Mouse (Mus musculus) limb, embryonic 11.5 days (tissue): ENCODE measurements around the gene Pcyt2. TPM values are rescaled to one million over a fixed set of nuclear protein-coding genes. Genes with fewer than 3 reads are reported as not detected.

Experiments
- ATAC-seq: fragments of 200-750 bp; cut with Nextera tagmentation; 2 replicates; pipeline ENCODE4 v1.8.0; 2017; ENCODE audit warnings: low read depth; ENCODE audit not compliant: insufficient number of reproducible peaks, low FRiP score, low TSS enrichment
- DNase-seq: peaks from one replicate; pipeline ENCODE4 v3.0.0-alpha.2; 2015; ENCODE audit warnings: low spot score
- H3K27ac ChIP-seq: fragments of 300-500 bp; sonication (generic); replicated peaks from 2 replicates; pipeline ENCODE4 v1.5.1; 2014; ENCODE audit warnings: low read depth, mild to moderate bottlenecking, low read length
- H3K27me3 ChIP-seq: fragments of 300-500 bp; sonication (generic); 2 replicates; pipeline ENCODE4 v1.6.1; 2014; ENCODE audit warnings: mild to moderate bottlenecking, low read length, mixed read lengths; ENCODE audit not compliant: control insufficient read depth, insufficient read depth
- H3K36me3 ChIP-seq: fragments of 300-500 bp; sonication (generic); 2 replicates; pipeline ENCODE4 v1.6.1; 2014; ENCODE audit warnings: mild to moderate bottlenecking, low read length, moderate library complexity, mixed read lengths; ENCODE audit not compliant: control insufficient read depth, insufficient read depth
- H3K4me1 ChIP-seq: fragments of 300-500 bp; sonication (generic); 2 replicates; pipeline ENCODE4 v1.6.1; 2014; ENCODE audit warnings: low read length, mixed read lengths; ENCODE audit not compliant: control insufficient read depth, insufficient read depth
- H3K4me2 ChIP-seq: fragments of 300-500 bp; sonication (generic); 2 replicates; pipeline ENCODE4 v1.6.1; 2014; ENCODE audit warnings: low read depth, mild to moderate bottlenecking, moderate library complexity; ENCODE audit not compliant: severe bottlenecking
- H3K4me3 ChIP-seq: fragments of 300-500 bp; sonication (generic); 2 replicates; pipeline ENCODE4 v1.5.1; 2014; ENCODE audit warnings: low read depth, low read length
- H3K9ac ChIP-seq: fragments of 300-500 bp; sonication (generic); 2 replicates; pipeline ENCODE4 v1.6.1; 2014; ENCODE audit warnings: mild to moderate bottlenecking, low read length
- H3K9me3 ChIP-seq: fragments of 300-500 bp; sonication (generic); 2 replicates; pipeline ENCODE4 v1.6.1; 2016; ENCODE audit warnings: low read length; ENCODE audit not compliant: control insufficient read depth
- WGBS: fragments of 180-500 bp; shearing (Covaris S2); extraction: QIAGEN DNeasy Blood & Tissue Kit; methylation state at CpG from one replicate; pipeline ENCODE4 v1.1.7; 2014; 5-methylcytosine and 5-hydroxymethylcytosine counted together
- polyA plus RNA-seq: library from polyadenylated mRNA; unstranded; fragments of >200 nt; fragmentation: Nextera tagmentation; extraction: Ambion mirVana; gene quantifications from 2 replicates; pipeline ENCODE4 v1.2.1, GENCODE M21; 2014

Pcyt2 gene
- polyA plus RNA-seq, 1 experiment from 2014 or later: 105 TPM

- H3K27ac ChIP-seq: peak overlapping the region; percentile 78
- H3K4me2 ChIP-seq: peak overlapping the region; percentile 96
- ATAC-seq (no peak), DNase-seq (no peak)
- H3K9ac ChIP-seq: peak overlapping the region; percentile 96
- peaks cover 12% of the 10 kb centered on the region for H3K4me1 ChIP-seq
- peak overlapping the region; percentile 85 for H3K4me3 ChIP-seq
- H3K36me3 ChIP-seq: peaks cover 31% of the 10 kb centered on the region
- WGBS: 81% methylated on average over 8 of the region's 8 CpGs
- H3K9me3 ChIP-seq: peaks cover 2% of the 10 kb centered on the region; the same call in 1 of the 2 replicates
- H3K27me3 ChIP-seq: no peaks in the 10 kb centered on the region
Measured at GRCm38 (mm10) chr11:120582268-120582981, 35.3 kb downstream of the Pcyt2 start.

GRCm38 (mm10) chr11:120581490-120582267, 36.1 kb downstream of the Pcyt2 start, which contains the start of gene Arhgdia:
Gene Arhgdia (minus strand): TSS chr11:120581624.
- peak within 1 kb of the TSS; percentile 85 for H3K4me3 ChIP-seq
- peak within 1 kb of the TSS; percentile 96 for H3K4me2 ChIP-seq
- peak within 1 kb of the TSS; percentile 96 for H3K9ac ChIP-seq
- H3K4me1 ChIP-seq: peaks cover 12% of the 10 kb centered on the region
- DNase-seq: peak; percentile 90
- H3K27ac ChIP-seq: peak within 1 kb of the TSS; percentile 78
- peaks cover 32% of the 10 kb centered on the region for H3K36me3 ChIP-seq
- ATAC-seq: no peak; the same call in 1 of the 2 replicates
- 5% methylated on average over 73 of the region's 75 CpGs for WGBS
- H3K9me3 ChIP-seq: peaks cover 2% of the 10 kb centered on the region; the same call in 1 of the 2 replicates
- H3K27me3 ChIP-seq: no peaks in the 10 kb centered on the region

DNA sequence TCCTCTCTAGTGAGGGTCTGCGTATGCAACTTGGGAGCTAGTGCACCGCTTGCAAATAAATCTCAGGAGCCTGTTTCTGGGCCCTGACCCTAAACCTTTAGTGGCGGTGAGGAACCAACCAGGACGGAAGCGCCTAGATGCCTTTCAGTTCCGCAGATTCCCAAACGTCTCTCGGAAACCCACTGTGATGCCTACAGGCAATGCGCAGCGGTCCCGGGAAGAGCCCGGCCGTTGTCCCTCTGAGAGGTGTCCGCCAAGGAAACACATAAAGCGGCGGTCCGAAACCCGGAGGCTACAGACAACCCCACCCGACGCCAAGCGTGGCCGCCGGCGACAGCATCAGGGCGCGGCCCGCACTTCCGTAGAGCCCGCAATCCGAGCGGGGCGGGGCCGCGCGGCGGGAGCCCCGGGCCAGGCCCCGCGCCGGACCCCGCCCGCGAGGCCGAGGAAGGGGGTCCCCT, 36.8 kb downstream of the Pcyt2 start:
- WGBS: under 1% methylated on average over 43 of the region's 44 CpGs
- peak; percentile 50 for DNase-seq
- Histone ChIP-seq H3K27me3 (no peaks in the 10 kb centered on the region), H3K9ac (peak overlapping the region; percentile 96), H3K9me3 (peaks cover 2% of the 10 kb centered on the region; the same call in 1 of the 2 replicates), H3K36me3 (peaks cover 30% of the 10 kb centered on the region), H3K4me1 (peaks cover 12% of the 10 kb centered on the region), H3K27ac (peak overlapping the region; percentile 78), H3K4me3 (peak overlapping the region; percentile 85), H3K4me2 (peak overlapping the region; percentile 96)
- ATAC-seq: no peak; the same call in 1 of the 2 replicates

DNA sequence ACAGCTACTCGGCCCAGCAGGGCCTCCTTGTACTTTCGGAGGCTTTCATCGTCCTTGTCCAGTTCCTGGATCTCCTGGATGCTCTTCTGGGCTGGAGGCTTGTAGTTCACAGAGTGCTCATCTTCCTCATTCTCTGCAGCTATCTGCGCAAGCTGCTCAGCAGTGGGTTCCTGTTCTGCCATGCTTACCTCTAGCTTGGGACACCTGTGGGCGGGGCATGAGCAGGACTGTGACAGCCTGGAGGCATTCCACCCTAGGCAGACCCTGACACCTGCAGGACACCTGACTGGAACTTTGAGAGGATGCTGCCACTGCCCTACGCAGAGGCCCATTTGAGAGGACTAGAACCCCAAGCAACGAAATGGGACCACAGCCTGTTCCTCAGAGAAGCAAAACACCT, 37.5 kb downstream of the Pcyt2 start:
- peaks cover 2% of the 10 kb centered on the region; the same call in 1 of the 2 replicates for H3K9me3 ChIP-seq
- no peaks in the 10 kb centered on the region for H3K27me3 ChIP-seq
- H3K9ac ChIP-seq: peak overlapping the region; percentile 96
- peaks cover 30% of the 10 kb centered on the region for H3K36me3 ChIP-seq
- no peak for DNase-seq
- peak overlapping the region; percentile 96 for H3K4me2 ChIP-seq
- peaks cover 12% of the 10 kb centered on the region for H3K4me1 ChIP-seq
- H3K27ac ChIP-seq: no peak overlapping the region
- no peak for ATAC-seq
- H3K4me3 ChIP-seq: peak overlapping the region; percentile 85
- WGBS: 67% methylated on average over 7 of the region's 7 CpGs

- peak overlapping the region; percentile 96; the same call in 1 of the 2 replicates for H3K9ac ChIP-seq
- peaks cover 2% of the 10 kb centered on the region; the same call in 1 of the 2 replicates for H3K9me3 ChIP-seq
- DNase-seq (peak; percentile 94), ATAC-seq (no peak; the same call in 1 of the 2 replicates)
- H3K27me3 ChIP-seq: no peaks in the 10 kb centered on the region
- H3K27ac ChIP-seq: no peak overlapping the region
- peak overlapping the region; percentile 96 for H3K4me2 ChIP-seq
- 64% methylated on average over 15 of the region's 15 CpGs for WGBS
- peaks cover 30% of the 10 kb centered on the region for H3K36me3 ChIP-seq
- H3K4me1 ChIP-seq: peaks cover 12% of the 10 kb centered on the region
- peak overlapping the region; percentile 85 for H3K4me3 ChIP-seq
Measured at GRCm38 (mm10) chr11:120579316-120580107, 38.2 kb downstream of the Pcyt2 start.

DNA sequence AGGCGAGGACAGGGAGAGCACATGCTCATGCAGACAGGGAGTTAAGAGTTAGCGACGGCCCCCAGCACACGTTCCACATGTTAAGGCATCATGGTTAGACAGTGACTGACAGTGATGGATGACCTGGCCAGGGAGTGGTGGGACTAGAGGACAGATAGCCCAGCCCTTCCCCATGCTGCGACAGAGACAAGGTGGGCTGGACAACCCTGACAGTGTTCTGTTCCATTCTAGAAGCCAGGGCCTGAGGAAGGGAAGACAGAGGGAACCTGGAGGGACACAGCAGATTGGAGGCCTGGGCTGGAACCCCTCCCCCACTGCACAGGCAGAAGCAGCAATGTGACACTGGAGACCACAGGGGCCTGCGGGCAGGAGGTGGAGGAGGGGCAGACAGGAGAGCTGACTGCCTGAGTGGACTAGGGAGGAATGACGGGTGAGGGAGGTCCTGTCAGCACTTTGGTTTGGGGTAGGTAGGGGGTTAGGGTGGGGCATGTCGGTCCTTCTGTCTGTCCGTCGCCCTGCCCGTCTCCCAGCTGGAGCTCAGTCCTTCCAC, 39.0 kb downstream of the Pcyt2 start:
- Histone ChIP-seq H3K9ac (no peak overlapping the region), H3K4me3 (0 out of 2 replicates have a peak overlapping the region, but pooled peaks have one; percentile 85), H3K36me3 (peaks cover 27% of the 10 kb centered on the region), H3K27ac (no peak overlapping the region), H3K9me3 (no peaks in the 10 kb centered on the region; the same call in 1 of the 2 replicates), H3K4me1 (peaks cover 12% of the 10 kb centered on the region), H3K27me3 (no peaks in the 10 kb centered on the region), H3K4me2 (0 out of 2 replicates have a peak overlapping the region, but pooled peaks have one; percentile 96)
- DNase-seq (no peak), ATAC-seq (no peak)
- WGBS: 71% methylated on average over 11 of the region's 11 CpGs

GRCm38 (mm10) chr11:120578024-120578693, 39.6 kb downstream of the Pcyt2 start:
- no peak overlapping the region for H3K4me2 ChIP-seq
- WGBS: 81% methylated on average over 10 of the region's 10 CpGs
- H3K27me3 ChIP-seq: no peaks in the 10 kb centered on the region
- H3K9me3 ChIP-seq: no peaks in the 10 kb centered on the region
- DNase-seq (no peak), ATAC-seq (no peak)
- no peak overlapping the region for H3K4me3 ChIP-seq
- peaks cover 12% of the 10 kb centered on the region for H3K4me1 ChIP-seq
- H3K27ac ChIP-seq: no peak overlapping the region
- peaks cover 26% of the 10 kb centered on the region for H3K36me3 ChIP-seq
- H3K9ac ChIP-seq: no peak overlapping the region
